Mouse (Mus musculus): Measurements from ENCODE around the gene 1700029H14Rik. TPM values are rescaled to one million over a fixed set of nuclear protein-coding genes. Genes with fewer than 3 reads are reported as not detected.
A peak's percentile ranks its signal among the peaks of the same experiment; 100 is the strongest.

The 1700029H14Rik gene
- polyA plus RNA-seq, 1 experiment from 2014 or later: not detected

- no peak overlapping the region for H3K4me2 ChIP-seq (replicated peaks; ENCODE audit: low read depth, low read length)
- H3K4me1 ChIP-seq (ENCODE audit: insufficient read depth, low read length): no peaks in the 10 kb centered on the region
- H3K9me3 ChIP-seq (ENCODE audit: low read length): no peaks in the 10 kb centered on the region
- 50% methylated on average over 9 of the region's 9 CpGs for WGBS
- peak; percentile 92 for ATAC-seq (ENCODE audit: low FRiP score, low TSS enrichment)
- no peak overlapping the region for H3K9ac ChIP-seq (replicated peaks; ENCODE audit: low read length)
- H3K27ac ChIP-seq (ENCODE audit: low read length): no peak overlapping the region
- H3K27me3 ChIP-seq (ENCODE audit: insufficient read depth, low read length): no peaks in the 10 kb centered on the region
- no peaks in the 10 kb centered on the region for H3K36me3 ChIP-seq (ENCODE audit: insufficient read depth, low read length)
- no peak overlapping the region for H3K4me3 ChIP-seq (ENCODE audit: low read length)
Observed at GRCm38 (mm10) chr8:13550718-13551573, 11.3 kb downstream of the 1700029H14Rik start.

GRCm38 (mm10) chr8:13548831-13549230 is 13.4 kb downstream of the 1700029H14Rik start:
- H3K27ac ChIP-seq (ENCODE audit: low read length): no peak overlapping the region
- no peaks in the 10 kb centered on the region for H3K27me3 ChIP-seq (ENCODE audit: insufficient read depth, low read length)
- H3K4me3 ChIP-seq (ENCODE audit: low read length): no peak overlapping the region
- peaks cover 5% of the 10 kb centered on the region; the same call in 1 of the 2 replicates for H3K9me3 ChIP-seq (ENCODE audit: low read length)
- H3K4me2 ChIP-seq (replicated peaks; ENCODE audit: low read depth, low read length): no peak overlapping the region
- H3K36me3 ChIP-seq (ENCODE audit: insufficient read depth, low read length): no peaks in the 10 kb centered on the region
- 0 out of 2 replicates have a peak overlapping the region, but pooled peaks have one; percentile 13 for H3K9ac ChIP-seq (replicated peaks; ENCODE audit: low read length)
- no peaks in the 10 kb centered on the region for H3K4me1 ChIP-seq (ENCODE audit: insufficient read depth, low read length)
- no peak for ATAC-seq (ENCODE audit: low FRiP score, low TSS enrichment)
- 45% methylated on average over 9 of the region's 9 CpGs for WGBS

- WGBS: 31% methylated on average over 4 of the region's 4 CpGs
- Histone ChIP-seq H3K9ac (replicated peaks; ENCODE audit: low read length) (no peak overlapping the region), H3K9me3 (ENCODE audit: low read length) (peaks cover 5% of the 10 kb centered on the region; the same call in 1 of the 2 replicates), H3K27ac (ENCODE audit: low read length) (no peak overlapping the region), H3K4me2 (replicated peaks; ENCODE audit: low read depth, low read length) (no peak overlapping the region), H3K4me3 (ENCODE audit: low read length) (no peak overlapping the region), H3K36me3 (ENCODE audit: insufficient read depth, low read length) (no peaks in the 10 kb centered on the region), H3K4me1 (ENCODE audit: insufficient read depth, low read length) (no peaks in the 10 kb centered on the region), H3K27me3 (ENCODE audit: insufficient read depth, low read length) (no peaks in the 10 kb centered on the region)
- no peak for ATAC-seq (ENCODE audit: low FRiP score, low TSS enrichment)
Observed at GRCm38 (mm10) chr8:13548235-13548634, 14.0 kb downstream of the 1700029H14Rik start.

GRCm38 (mm10) chr8:13546421-13546820 is 15.8 kb downstream of the 1700029H14Rik start:
- Histone ChIP-seq H3K9me3 (ENCODE audit: low read length) (peaks cover 5% of the 10 kb centered on the region; the same call in 1 of the 2 replicates), H3K27me3 (ENCODE audit: insufficient read depth, low read length) (no peaks in the 10 kb centered on the region), H3K27ac (ENCODE audit: low read length) (no peak overlapping the region), H3K4me1 (ENCODE audit: insufficient read depth, low read length) (no peaks in the 10 kb centered on the region), H3K4me2 (replicated peaks; ENCODE audit: low read depth, low read length) (no peak overlapping the region), H3K4me3 (ENCODE audit: low read length) (no peak overlapping the region), H3K36me3 (ENCODE audit: insufficient read depth, low read length) (no peaks in the 10 kb centered on the region), H3K9ac (replicated peaks; ENCODE audit: low read length) (no peak overlapping the region)
- 83% methylated on average over 4 of the region's 4 CpGs for WGBS
- ATAC-seq (ENCODE audit: low FRiP score, low TSS enrichment): no peak

GRCm38 (mm10) chr8:13541526-13541925 is 20.7 kb downstream of the 1700029H14Rik start:
- ATAC-seq (ENCODE audit: low FRiP score, low TSS enrichment): no peak
- Histone ChIP-seq H3K9ac (replicated peaks; ENCODE audit: low read length) (no peak overlapping the region), H3K4me3 (ENCODE audit: low read length) (no peak overlapping the region), H3K9me3 (ENCODE audit: low read length) (peaks cover 5% of the 10 kb centered on the region; the same call in 1 of the 2 replicates), H3K27ac (ENCODE audit: low read length) (no peak overlapping the region), H3K36me3 (ENCODE audit: insufficient read depth, low read length) (no peaks in the 10 kb centered on the region), H3K27me3 (ENCODE audit: insufficient read depth, low read length) (no peaks in the 10 kb centered on the region), H3K4me1 (ENCODE audit: insufficient read depth, low read length) (no peaks in the 10 kb centered on the region), H3K4me2 (replicated peaks; ENCODE audit: low read depth, low read length) (no peak overlapping the region)
- 75% methylated on average over 5 of the region's 5 CpGs for WGBS

DNA sequence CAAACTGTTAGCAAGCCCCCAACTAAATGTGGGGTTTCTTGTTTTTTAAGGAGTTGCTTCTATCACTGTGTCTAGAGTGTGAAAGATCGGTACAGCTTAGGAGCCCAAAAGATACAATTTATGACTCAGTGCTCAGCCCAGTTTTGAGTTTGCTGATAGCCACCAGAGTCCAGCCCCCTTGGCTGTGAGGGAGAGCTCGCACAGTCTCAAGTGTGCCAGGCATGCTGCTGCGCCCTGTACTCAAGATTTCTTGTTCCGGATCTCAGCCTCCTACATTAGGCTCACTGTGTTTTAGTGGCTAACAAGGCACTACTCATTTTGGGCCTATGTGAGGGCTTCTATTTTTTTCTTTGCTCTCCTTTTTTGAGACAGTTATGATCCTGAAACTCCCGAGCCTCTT is 22.1 kb downstream of the 1700029H14Rik start:
- H3K27me3 ChIP-seq (ENCODE audit: insufficient read depth, low read length): no peaks in the 10 kb centered on the region
- peaks cover 4% of the 10 kb centered on the region; the same call in 1 of the 2 replicates for H3K9me3 ChIP-seq (ENCODE audit: low read length)
- no peak overlapping the region for H3K27ac ChIP-seq (ENCODE audit: low read length)
- no peaks in the 10 kb centered on the region for H3K4me1 ChIP-seq (ENCODE audit: insufficient read depth, low read length)
- WGBS: 80% methylated on average over 5 of the region's 5 CpGs
- no peak overlapping the region for H3K4me3 ChIP-seq (ENCODE audit: low read length)
- no peaks in the 10 kb centered on the region for H3K36me3 ChIP-seq (ENCODE audit: insufficient read depth, low read length)
- H3K4me2 ChIP-seq (replicated peaks; ENCODE audit: low read depth, low read length): no peak overlapping the region
- no peak for ATAC-seq (ENCODE audit: low FRiP score, low TSS enrichment)
- no peak overlapping the region for H3K9ac ChIP-seq (replicated peaks; ENCODE audit: low read length)

- H3K9me3 ChIP-seq (ENCODE audit: low read length): no peaks in the 10 kb centered on the region
- no peak overlapping the region for H3K27ac ChIP-seq (ENCODE audit: low read length)
- H3K4me1 ChIP-seq (ENCODE audit: insufficient read depth, low read length): no peaks in the 10 kb centered on the region
- no peak overlapping the region for H3K4me3 ChIP-seq (ENCODE audit: low read length)
- H3K27me3 ChIP-seq (ENCODE audit: insufficient read depth, low read length): no peaks in the 10 kb centered on the region
- H3K36me3 ChIP-seq (ENCODE audit: insufficient read depth, low read length): no peaks in the 10 kb centered on the region
- no peak overlapping the region for H3K4me2 ChIP-seq (replicated peaks; ENCODE audit: low read depth, low read length)
- no peak overlapping the region for H3K9ac ChIP-seq (replicated peaks; ENCODE audit: low read length)
- no peak for ATAC-seq (ENCODE audit: low FRiP score, low TSS enrichment)
- 65% methylated on average over 6 of the region's 6 CpGs for WGBS
Observed at GRCm38 (mm10) chr8:13538821-13539220, 23.4 kb downstream of the 1700029H14Rik start.

DNA sequence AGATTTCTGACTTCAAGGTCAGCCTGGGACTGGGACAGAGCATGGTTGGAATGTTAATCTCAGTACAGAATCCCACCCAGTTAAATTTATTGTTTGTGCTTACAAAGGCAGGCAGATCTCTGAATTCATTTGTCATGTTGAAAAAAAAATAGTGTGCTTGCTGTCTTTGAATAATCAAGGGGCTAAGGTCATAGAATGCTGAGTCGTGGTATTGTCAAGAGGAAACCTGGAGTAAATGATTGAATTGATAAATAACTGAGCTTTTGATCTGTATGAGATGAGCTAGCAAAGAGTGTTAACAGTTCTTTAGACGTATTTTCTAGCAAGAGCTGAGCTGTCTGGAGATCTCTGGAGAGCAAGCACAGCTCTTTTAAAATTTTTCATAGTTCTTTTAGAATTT is 25.2 kb downstream of the 1700029H14Rik start:
- 55% methylated on average over 2 of the region's 2 CpGs for WGBS
- ATAC-seq (ENCODE audit: low FRiP score, low TSS enrichment): no peak
- H3K4me1 ChIP-seq (ENCODE audit: insufficient read depth, low read length): peaks cover 9% of the 10 kb centered on the region
- no peak overlapping the region for H3K4me3 ChIP-seq (ENCODE audit: low read length)
- H3K27me3 ChIP-seq (ENCODE audit: insufficient read depth, low read length): no peaks in the 10 kb centered on the region
- H3K9ac ChIP-seq (replicated peaks; ENCODE audit: low read length): no peak overlapping the region
- H3K9me3 ChIP-seq (ENCODE audit: low read length): no peaks in the 10 kb centered on the region
- H3K4me2 ChIP-seq (replicated peaks; ENCODE audit: low read depth, low read length): no peak overlapping the region
- no peaks in the 10 kb centered on the region for H3K36me3 ChIP-seq (ENCODE audit: insufficient read depth, low read length)
- no peak overlapping the region for H3K27ac ChIP-seq (ENCODE audit: low read length)

DNA sequence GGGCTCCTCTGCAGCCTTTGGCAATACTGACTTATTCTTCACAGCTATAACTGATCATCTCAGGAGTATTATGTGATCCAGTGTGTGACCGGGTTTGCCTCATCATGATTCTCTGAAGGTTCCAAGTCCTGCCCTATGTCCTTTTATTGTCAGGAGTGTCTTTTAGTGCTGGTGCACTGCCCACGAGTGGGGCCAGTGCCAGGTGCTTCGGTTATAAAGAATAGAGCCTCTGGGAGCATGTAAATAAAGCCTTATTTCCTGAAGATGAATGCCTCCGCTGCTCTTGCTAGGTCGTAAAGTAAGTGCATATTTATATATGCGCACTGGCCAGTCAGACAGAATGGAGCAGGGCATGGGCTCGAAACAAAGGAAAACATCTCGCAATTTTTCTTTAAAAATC is 29.1 kb downstream of the 1700029H14Rik start:
- peaks cover 41% of the 10 kb centered on the region for H3K4me1 ChIP-seq (ENCODE audit: insufficient read depth, low read length)
- no peak overlapping the region for H3K4me3 ChIP-seq (ENCODE audit: low read length)
- no peaks in the 10 kb centered on the region for H3K9me3 ChIP-seq (ENCODE audit: low read length)
- H3K9ac ChIP-seq (replicated peaks; ENCODE audit: low read length): no peak overlapping the region
- ATAC-seq (ENCODE audit: low FRiP score, low TSS enrichment): no peak
- no peak overlapping the region for H3K4me2 ChIP-seq (replicated peaks; ENCODE audit: low read depth, low read length)
- H3K27ac ChIP-seq (ENCODE audit: low read length): no peak overlapping the region
- WGBS: 58% methylated on average over 8 of the region's 8 CpGs
- H3K27me3 ChIP-seq (ENCODE audit: insufficient read depth, low read length): no peaks in the 10 kb centered on the region
- H3K36me3 ChIP-seq (ENCODE audit: insufficient read depth, low read length): no peaks in the 10 kb centered on the region

- Histone ChIP-seq H3K9ac (replicated peaks; ENCODE audit: low read length) (no peak overlapping the region), H3K9me3 (ENCODE audit: low read length) (peaks cover 4% of the 10 kb centered on the region; the same call in 1 of the 2 replicates), H3K27ac (ENCODE audit: low read length) (peak overlapping the region; percentile 75), H3K4me2 (replicated peaks; ENCODE audit: low read depth, low read length) (no peak overlapping the region), H3K4me1 (ENCODE audit: insufficient read depth, low read length) (peaks cover 41% of the 10 kb centered on the region), H3K4me3 (ENCODE audit: low read length) (no peak overlapping the region), H3K27me3 (ENCODE audit: insufficient read depth, low read length) (no peaks in the 10 kb centered on the region), H3K36me3 (ENCODE audit: insufficient read depth, low read length) (no peaks in the 10 kb centered on the region)
- no peak; the same call in 1 of the 2 replicates for ATAC-seq (ENCODE audit: low FRiP score, low TSS enrichment)
- WGBS: 47% methylated on average over 9 of the region's 9 CpGs
Observed at GRCm38 (mm10) chr8:13531602-13532171, 30.6 kb downstream of the 1700029H14Rik start.

Data from kidney, embryonic 16.5 days (tissue).